Mouse (Mus musculus): ENCODE results near the gene 4930415O20Rik. TPM values are rescaled to one million over a fixed set of nuclear protein-coding genes. Genes with fewer than 3 reads are reported as not detected.

4930415O20Rik gene
- polyA plus RNA-seq, 2 experiments: not detected

DNA sequence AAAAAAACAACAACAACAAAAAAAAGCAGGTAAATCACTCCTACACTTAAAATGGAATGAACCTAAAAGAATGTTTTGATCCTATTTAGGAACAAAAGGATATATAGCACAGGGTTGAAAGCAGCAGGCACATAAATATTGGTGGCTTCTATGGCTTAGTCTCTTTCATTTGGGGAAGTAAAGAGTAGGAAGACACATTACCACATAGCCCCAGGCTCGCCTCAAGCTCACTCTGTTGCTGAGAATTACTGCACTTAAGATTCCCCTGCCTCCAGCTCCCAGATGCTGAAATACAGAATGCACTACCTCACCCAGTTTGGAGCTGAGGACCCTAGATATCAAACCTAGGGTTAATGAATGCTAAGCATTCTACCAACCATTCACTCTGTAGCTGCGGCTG lies 18.0 kb upstream of the 4930415O20Rik start:
- TF ChIP-seq CTCF (IDR thresholded peaks at IDR 0.05; ENCODE audit: low read depth): no peak
- TF ChIP-seq EP300 (IDR thresholded peaks at IDR 0.05; ENCODE audit: low read depth): no peak
- no peak for ATAC-seq (ENCODE audit: insufficient read depth)
- Histone ChIP-seq H3K27me3 (ENCODE audit: control insufficient read depth, insufficient read depth, low read length) (no peaks in the 10 kb centered on the region), H3K9me3 (ENCODE audit: control insufficient read depth, low read length) (no peaks in the 10 kb centered on the region), H3K4me1 (replicated peaks; ENCODE audit: control insufficient read depth in 2 of 2, insufficient read depth in 2 of 2, low read length in 1 of 2) (no peaks in the 10 kb centered on the region), H3K4me2 (ENCODE audit: low read depth) (no peak overlapping the region), H3K27ac (no peak overlapping the region), H3K9ac (replicated peaks) (no peak overlapping the region), H3K4me3 (ENCODE audit: insufficient read depth in 1 of 2, low read depth in 2 of 2, low read length in 2 of 2) (no peak overlapping the region), H3K36me3 (replicated peaks; ENCODE audit: control insufficient read depth, insufficient read depth, low read depth) (peaks cover 75% of the 10 kb centered on the region)
- 89% methylated on average over 2 of the region's 2 CpGs for WGBS (ENCODE audit: insufficient replicate concordance)
- no peak for DNase-seq (ENCODE audit: low read depth in 3 of 3, low spot score in 3 of 3)

DNA sequence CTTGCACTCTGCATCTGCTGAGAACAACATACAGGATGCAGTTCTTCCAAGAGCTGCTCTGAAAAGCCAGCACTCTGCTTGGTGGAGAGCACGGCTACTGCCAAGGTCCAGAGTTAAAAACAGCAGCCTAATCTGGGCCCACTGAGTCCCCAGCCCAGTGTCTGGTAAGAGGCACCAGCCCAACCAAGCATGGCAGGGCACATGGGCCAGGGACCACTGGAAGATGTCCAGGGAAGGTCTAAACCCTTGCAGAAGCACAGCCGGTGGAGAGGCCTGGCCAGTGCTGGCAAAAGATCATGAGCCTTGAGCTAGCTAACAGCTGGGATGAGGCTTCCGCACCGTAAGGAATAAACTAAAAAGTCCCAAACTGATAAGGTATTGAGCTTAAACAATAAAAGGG lies 14.9 kb upstream of the 4930415O20Rik start:
- ATAC-seq (ENCODE audit: insufficient read depth) (no peak), DNase-seq (ENCODE audit: low read depth in 3 of 3, low spot score in 3 of 3) (no peak)
- Histone ChIP-seq H3K4me1 (replicated peaks; ENCODE audit: control insufficient read depth in 2 of 2, insufficient read depth in 2 of 2, low read length in 1 of 2) (no peaks in the 10 kb centered on the region), H3K27ac (no peak overlapping the region), H3K9me3 (ENCODE audit: control insufficient read depth, low read length) (no peaks in the 10 kb centered on the region), H3K27me3 (ENCODE audit: control insufficient read depth, insufficient read depth, low read length) (no peaks in the 10 kb centered on the region), H3K4me3 (ENCODE audit: insufficient read depth in 1 of 2, low read depth in 2 of 2, low read length in 2 of 2) (no peak overlapping the region), H3K4me2 (ENCODE audit: low read depth) (no peak overlapping the region), H3K9ac (replicated peaks) (no peak overlapping the region), H3K36me3 (replicated peaks; ENCODE audit: control insufficient read depth, insufficient read depth, low read depth) (peaks cover 72% of the 10 kb centered on the region)
- WGBS (ENCODE audit: insufficient replicate concordance): 97% methylated on average over 4 of the region's 4 CpGs
- TF ChIP-seq EP300 (IDR thresholded peaks at IDR 0.05; ENCODE audit: low read depth): no peak
- no peak for TF ChIP-seq CTCF (IDR thresholded peaks at IDR 0.05; ENCODE audit: low read depth)

DNA sequence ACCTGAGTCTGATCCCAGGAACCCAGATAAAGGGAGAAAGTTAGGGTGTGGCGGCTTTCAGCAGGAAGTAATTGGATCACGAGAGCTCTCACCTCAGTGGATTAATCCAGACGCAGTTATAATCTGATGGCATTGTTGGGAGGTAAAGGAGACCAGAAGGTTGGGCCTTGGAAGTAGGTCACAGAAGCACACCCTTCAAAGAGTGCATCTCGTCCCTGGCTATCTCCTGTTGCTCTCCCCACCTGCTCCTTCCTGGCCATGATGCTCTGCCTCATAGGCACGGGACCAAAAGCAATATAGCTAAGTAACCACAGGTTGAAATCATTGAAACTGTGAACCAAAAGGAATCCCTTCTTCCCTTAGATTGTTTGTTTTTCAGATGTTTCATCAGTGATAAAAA lies 13.6 kb upstream of the 4930415O20Rik start:
- no peak overlapping the region for H3K27ac ChIP-seq
- DNase-seq (ENCODE audit: low read depth in 3 of 3, low spot score in 3 of 3): no peak
- no peak for ATAC-seq (ENCODE audit: insufficient read depth)
- H3K4me1 ChIP-seq (replicated peaks; ENCODE audit: control insufficient read depth in 2 of 2, insufficient read depth in 2 of 2, low read length in 1 of 2): no peaks in the 10 kb centered on the region; a peak in 1 of 4 replicates
- no peaks in the 10 kb centered on the region for H3K9me3 ChIP-seq (ENCODE audit: control insufficient read depth, low read length)
- no peak overlapping the region for H3K9ac ChIP-seq (replicated peaks)
- H3K27me3 ChIP-seq (ENCODE audit: control insufficient read depth, insufficient read depth, low read length): no peaks in the 10 kb centered on the region
- no peak overlapping the region for H3K4me3 ChIP-seq (ENCODE audit: insufficient read depth in 1 of 2, low read depth in 2 of 2, low read length in 2 of 2)
- 84% methylated on average over 5 of the region's 5 CpGs for WGBS (ENCODE audit: insufficient replicate concordance)
- TF ChIP-seq EP300 (IDR thresholded peaks at IDR 0.05; ENCODE audit: low read depth) (no peak), CTCF (IDR thresholded peaks at IDR 0.05; ENCODE audit: low read depth) (no peak)
- H3K36me3 ChIP-seq (replicated peaks; ENCODE audit: control insufficient read depth, insufficient read depth, low read depth): peaks cover 59% of the 10 kb centered on the region
- no peak overlapping the region for H3K4me2 ChIP-seq (ENCODE audit: low read depth)

DNA sequence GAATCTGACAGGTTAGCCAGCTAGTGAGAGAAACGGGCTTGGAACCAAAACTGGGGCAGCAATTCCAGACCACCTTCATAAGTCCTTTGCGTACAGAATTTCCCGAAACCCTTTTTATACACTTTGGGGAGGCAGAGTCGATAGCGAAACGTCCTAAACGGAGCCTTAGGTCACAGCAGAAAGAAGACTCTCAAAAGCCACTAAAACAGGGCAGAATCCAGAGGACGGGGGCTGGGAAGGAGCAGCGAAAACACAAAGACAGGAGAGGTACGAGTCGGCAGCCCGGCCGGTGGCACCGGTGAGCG lies 3.9 kb upstream of the 4930415O20Rik start:
- peaks cover 26% of the 10 kb centered on the region for H3K36me3 ChIP-seq (replicated peaks; ENCODE audit: control insufficient read depth, insufficient read depth, low read depth)
- under 1% methylated on average over 15 of the region's 15 CpGs for WGBS (ENCODE audit: insufficient replicate concordance)
- peak overlapping the region; percentile 73 for H3K4me2 ChIP-seq (ENCODE audit: low read depth)
- H3K4me1 ChIP-seq (replicated peaks; ENCODE audit: control insufficient read depth in 2 of 2, insufficient read depth in 2 of 2, low read length in 1 of 2): peaks cover 18 to 19% of the 10 kb centered on the region in 2 experiments
- peak overlapping the region; percentile 79 to 97 for H3K4me3 ChIP-seq (ENCODE audit: insufficient read depth in 1 of 2, low read depth in 2 of 2, low read length in 2 of 2)
- ATAC-seq (ENCODE audit: insufficient read depth): no peak
- TF ChIP-seq EP300 (IDR thresholded peaks at IDR 0.05; ENCODE audit: low read depth): no peak
- no peak for TF ChIP-seq CTCF (IDR thresholded peaks at IDR 0.05; ENCODE audit: low read depth)
- no peaks in the 10 kb centered on the region for H3K27me3 ChIP-seq (ENCODE audit: control insufficient read depth, insufficient read depth, low read length)
- DNase-seq (ENCODE audit: low read depth in 3 of 3, low spot score in 3 of 3): no peak
- peak overlapping the region; percentile 96 for H3K9ac ChIP-seq (replicated peaks)
- H3K9me3 ChIP-seq (ENCODE audit: control insufficient read depth, low read length): no peaks in the 10 kb centered on the region
- H3K27ac ChIP-seq: peak overlapping the region; percentile 98

GRCm38 (mm10) chr15:98567278-98568134 lies 3.3 kb upstream of the 4930415O20Rik start:
- no peaks in the 10 kb centered on the region for H3K27me3 ChIP-seq (ENCODE audit: control insufficient read depth, insufficient read depth, low read length)
- H3K4me1 ChIP-seq (replicated peaks; ENCODE audit: control insufficient read depth in 2 of 2, insufficient read depth in 2 of 2, low read length in 1 of 2): peaks cover 18 to 19% of the 10 kb centered on the region in 2 experiments
- under 1% methylated on average over 85 of the region's 88 CpGs for WGBS (ENCODE audit: insufficient replicate concordance)
- H3K36me3 ChIP-seq (replicated peaks; ENCODE audit: control insufficient read depth, insufficient read depth, low read depth): peaks cover 26% of the 10 kb centered on the region
- ATAC-seq (ENCODE audit: insufficient read depth) (peak; percentile 92), DNase-seq (ENCODE audit: low read depth in 3 of 3, low spot score in 3 of 3) (peak; percentile 98 to 99 (median 98))
- TF ChIP-seq EP300 (IDR thresholded peaks at IDR 0.05; ENCODE audit: low read depth): peak; percentile 31
- TF ChIP-seq CTCF (IDR thresholded peaks at IDR 0.05; ENCODE audit: low read depth): peak; percentile 53
- H3K9ac ChIP-seq (replicated peaks): peak overlapping the region; percentile 96
- peak overlapping the region; percentile 93 for H3K4me2 ChIP-seq (ENCODE audit: low read depth)
- peak overlapping the region; percentile 98 for H3K27ac ChIP-seq
- no peaks in the 10 kb centered on the region for H3K9me3 ChIP-seq (ENCODE audit: control insufficient read depth, low read length)
- peak overlapping the region; percentile 79 to 97 for H3K4me3 ChIP-seq (ENCODE audit: insufficient read depth in 1 of 2, low read depth in 2 of 2, low read length in 2 of 2)

Measured in liver, embryonic 14.5 days (tissue).